Mouse (Mus musculus): Measurements from ENCODE around the gene Sf3a3. TPM values are rescaled to one million over a fixed set of nuclear protein-coding genes. Genes with fewer than 3 reads are reported as not detected.

The Sf3a3 gene
- total RNA-seq, 2 experiments from 2014 or later, result 11.1 to 14.3 TPM

GRCm38 (mm10) chr4:124751300-124752250, 37.0 kb downstream of the Sf3a3 start:
- Histone ChIP-seq H3K27ac (peak overlapping the region; percentile 86), H3K4me3 (peak overlapping the region; percentile 89)
- intact Hi-C loops (cut with DNase I), result loop anchor here (5.0 kb wide), 2 partner anchors 46 to 96 kb away; no protein-coding TSS in a partner anchor
- DNase-seq, result peak; percentile 99
- TF ChIP-seq CTCF (IDR thresholded peaks at IDR 0.05), result no peak; the same call in 1 of the 2 replicates

GRCm38 (mm10) chr4:124752281-124753199, 38.0 kb downstream of the Sf3a3 start:
- H3K4me3 ChIP-seq, result peak overlapping the region; percentile 89
- no peak for TF ChIP-seq CTCF (IDR thresholded peaks at IDR 0.05)
- H3K27ac ChIP-seq, result peak overlapping the region; percentile 86
- DNase-seq, result no peak
- intact Hi-C loops (cut with DNase I), result loop anchor here (5.0 kb wide), 2 partner anchors 45 to 95 kb away; no protein-coding TSS in a partner anchor

- no peak for TF ChIP-seq CTCF (IDR thresholded peaks at IDR 0.05)
- peak overlapping the region; percentile 45 for H3K4me3 ChIP-seq
- H3K27ac ChIP-seq, result peak overlapping the region; percentile 77
- DNase-seq, result no peak
- intact Hi-C loops (cut with DNase I), result no loop called here
Observed at GRCm38 (mm10) chr4:124755526-124755925, 41.0 kb downstream of the Sf3a3 start.

- no peak overlapping the region for H3K4me3 ChIP-seq
- DNase-seq, result peak; percentile 65
- H3K27ac ChIP-seq, result peak overlapping the region; percentile 77
- TF ChIP-seq CTCF (IDR thresholded peaks at IDR 0.05), result no peak
- intact Hi-C loops (cut with DNase I), result no loop called here
Observed at GRCm38 (mm10) chr4:124759305-124759811, 44.8 kb downstream of the Sf3a3 start.

GRCm38 (mm10) chr4:124761201-124761600, 46.6 kb downstream of the Sf3a3 start:
- TF ChIP-seq CTCF (IDR thresholded peaks at IDR 0.05), result no peak
- intact Hi-C loops (cut with DNase I), result no loop called here
- Histone ChIP-seq H3K27ac (no peak overlapping the region), H3K4me3 (no peak overlapping the region)
- no peak for DNase-seq

GRCm38 (mm10) chr4:124762858-124763452, 48.4 kb downstream of the Sf3a3 start:
- DNase-seq, result no peak
- no peak for TF ChIP-seq CTCF (IDR thresholded peaks at IDR 0.05)
- no peak overlapping the region for H3K27ac ChIP-seq
- no peak overlapping the region for H3K4me3 ChIP-seq
- intact Hi-C loops (cut with DNase I), result no loop called here

- TF ChIP-seq CTCF (IDR thresholded peaks at IDR 0.05), result no peak
- Histone ChIP-seq H3K27ac (peak overlapping the region; percentile 83), H3K4me3 (peak overlapping the region; percentile 49)
- intact Hi-C loops (cut with DNase I), result no loop called here
- DNase-seq, result no peak
Observed at GRCm38 (mm10) chr4:124765802-124766565, 51.4 kb downstream of the Sf3a3 start.

- no peak for DNase-seq
- H3K4me3 ChIP-seq, result peak overlapping the region; percentile 49
- no peak for TF ChIP-seq CTCF (IDR thresholded peaks at IDR 0.05)
- intact Hi-C loops (cut with DNase I), result no loop called here
- H3K27ac ChIP-seq, result peak overlapping the region; percentile 83
Observed at GRCm38 (mm10) chr4:124766566-124766940, 52.0 kb downstream of the Sf3a3 start.

GRCm38 (mm10) chr4:124768963-124769591, 54.5 kb downstream of the Sf3a3 start:
- DNase-seq, result no peak
- Histone ChIP-seq H3K27ac (no peak overlapping the region), H3K4me3 (no peak overlapping the region)
- intact Hi-C loops (cut with DNase I), result no loop called here
- no peak for TF ChIP-seq CTCF (IDR thresholded peaks at IDR 0.05)

- intact Hi-C loops (cut with DNase I), result no loop called here
- Histone ChIP-seq H3K27ac (no peak overlapping the region), H3K4me3 (no peak overlapping the region)
- TF ChIP-seq CTCF (IDR thresholded peaks at IDR 0.05), result no peak
- no peak for DNase-seq
Observed at GRCm38 (mm10) chr4:124770624-124771023, 56.0 kb downstream of the Sf3a3 start.

GRCm38 (mm10) chr4:124772125-124772524, 57.5 kb downstream of the Sf3a3 start:
- Histone ChIP-seq H3K4me3 (no peak overlapping the region), H3K27ac (peak overlapping the region; percentile 28)
- DNase-seq, result no peak
- intact Hi-C loops (cut with DNase I), result no loop called here
- TF ChIP-seq CTCF (IDR thresholded peaks at IDR 0.05), result no peak

Data from gastrocnemius, adult 2 months (tissue).